Mouse (Mus musculus) ZHBTc4 (cell line): Measurements from ENCODE around the gene Rhox3g.
"Not testable (repeated sequence)": the region's sequence is repeated elsewhere in the genome, so short reads cannot be mapped to it uniquely, and the experiment has no call there.

Experiments used
- DNase-seq: peaks from one replicate; pipeline ENCODE4 v3.0.0-alpha.2; 2011; ENCODE audit warnings: low read depth, low spot score

Rhox3g gene

GRCm38 (mm10) chrX:37628512-37628911 lies at the start of gene Rhox3g:
Rhox3g (minus strand) TSS chrX:37628612.
- DNase-seq = not testable (repeated sequence)

- DNase-seq = not testable (repeated sequence)
Observed at GRCm38 (mm10) chrX:37673177-37673576, 44.8 kb upstream of the Rhox3g start, which contains the start of gene Rhox2h. Rhox2h (minus strand) TSS chrX:37673277.

GRCm38 (mm10) chrX:37668664-37669063 lies 40.3 kb upstream of the Rhox3g start, which contains the start of gene Rhox3h:
Rhox3h (minus strand) TSS chrX:37668764.
- DNase-seq = not testable (repeated sequence)

GRCm38 (mm10) chrX:37651227-37651626 lies 22.8 kb upstream of the Rhox3g start, which contains the start of gene Rhox4g:
Rhox4g (minus strand) TSS chrX:37651327.
- not testable (repeated sequence) for DNase-seq

- DNase-seq = not testable (repeated sequence)
Observed at GRCm38 (mm10) chrX:37643370-37643769, 15.0 kb upstream of the Rhox3g start, which contains the start of gene Rhox2g. Rhox2g (minus strand) TSS chrX:37643470.

- DNase-seq = not testable (repeated sequence)
Observed at GRCm38 (mm10) chrX:37607604-37608003, 20.8 kb downstream of the Rhox3g start, which contains the start of gene Rhox4f. Rhox4f (minus strand) TSS chrX:37607704.

- not testable (repeated sequence) for DNase-seq
Observed at GRCm38 (mm10) chrX:37580692-37581091, 47.7 kb downstream of the Rhox3g start, which contains the start of gene Rhox3f. Rhox3f (plus strand) TSS chrX:37580992.
